Mouse (Mus musculus): Measurements from ENCODE around the gene Dzip1. TPM values are rescaled to one million over a fixed set of nuclear protein-coding genes. Genes with fewer than 3 reads are reported as not detected.

Gene Dzip1
- polyA plus RNA-seq, 1 experiment from 2014 or later = 28.5 TPM

DNA sequence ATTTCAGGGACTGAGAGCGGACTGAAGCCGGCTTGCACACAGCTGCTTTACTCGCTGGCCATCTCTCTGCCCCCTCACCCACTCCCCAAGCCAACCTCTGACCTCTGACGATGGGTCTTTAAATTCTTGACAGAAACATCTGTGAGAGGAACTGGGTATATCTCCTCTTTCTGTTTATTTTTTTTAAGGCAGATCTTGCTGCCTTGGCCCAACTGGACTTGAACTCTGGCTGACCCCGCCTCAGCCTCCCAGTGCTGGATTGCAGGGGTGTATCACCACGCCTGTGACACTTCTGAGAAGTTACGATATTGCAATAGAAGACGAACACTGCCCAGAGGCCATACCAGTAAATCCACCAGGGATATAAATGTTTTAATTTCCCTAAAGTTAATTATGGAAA is 15.4 kb downstream of the Dzip1 start:
- peak overlapping the region; percentile 32; the same call in 1 of the 2 replicates for H3K4me2 ChIP-seq
- peak; percentile 53; the same call in 1 of the 2 replicates for ATAC-seq (ENCODE audit: insufficient read depth)
- H3K27me3 ChIP-seq (ENCODE audit: insufficient read depth, low read length) = no peaks in the 10 kb centered on the region
- 38% methylated on average over 8 of the region's 8 CpGs for WGBS
- TF ChIP-seq CTCF (IDR thresholded peaks at IDR 0.05; ENCODE audit: low read depth) = no peak
- H3K9me3 ChIP-seq (ENCODE audit: low read depth, low read length) = no peaks in the 10 kb centered on the region
- no peak overlapping the region for H3K4me3 ChIP-seq (ENCODE audit: low read depth, low read length)
- no peak overlapping the region for H3K9ac ChIP-seq
- peaks cover 59% of the 10 kb centered on the region for H3K36me3 ChIP-seq (ENCODE audit: insufficient read depth)
- H3K4me1 ChIP-seq (ENCODE audit: insufficient read depth) = 0 out of 2 replicates have a peak, but pooled peaks cover 3% of the 10 kb centered on the region
- peak overlapping the region; percentile 4; the same call in 1 of the 2 replicates for H3K27ac ChIP-seq (ENCODE audit: low read depth)
- DNase-seq = peak; percentile 72

DNA sequence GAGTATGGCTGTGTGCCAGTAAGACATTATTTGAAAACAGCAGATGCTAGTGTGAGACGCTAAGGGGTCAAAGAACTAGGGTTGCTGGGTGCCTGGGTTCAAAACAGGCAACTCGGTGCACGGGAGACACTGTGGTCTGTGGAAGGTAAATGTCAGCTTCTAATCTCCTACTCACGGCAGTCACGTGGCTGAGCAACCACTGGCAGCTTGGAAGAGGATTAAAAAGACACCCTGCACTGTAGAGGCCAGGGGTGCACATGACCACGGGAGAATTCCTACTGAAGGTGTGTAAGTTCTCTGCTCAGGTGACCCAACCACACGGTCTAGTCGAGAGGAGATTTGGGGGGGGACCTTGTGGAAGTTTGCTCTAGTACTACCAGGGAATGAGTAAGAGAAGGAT is 17.7 kb downstream of the Dzip1 start:
- Histone ChIP-seq H3K9ac (no peak overlapping the region), H3K4me2 (no peak overlapping the region), H3K4me1 (ENCODE audit: insufficient read depth) (0 out of 2 replicates have a peak, but pooled peaks cover 3% of the 10 kb centered on the region), H3K4me3 (ENCODE audit: low read depth, low read length) (no peak overlapping the region), H3K27me3 (ENCODE audit: insufficient read depth, low read length) (no peaks in the 10 kb centered on the region), H3K27ac (ENCODE audit: low read depth) (no peak overlapping the region), H3K36me3 (ENCODE audit: insufficient read depth) (peaks cover 61% of the 10 kb centered on the region), H3K9me3 (ENCODE audit: low read depth, low read length) (no peaks in the 10 kb centered on the region)
- no peak for DNase-seq
- no peak for ATAC-seq (ENCODE audit: insufficient read depth)
- TF ChIP-seq CTCF (IDR thresholded peaks at IDR 0.05; ENCODE audit: low read depth) = no peak
- 61% methylated on average over 8 of the region's 8 CpGs for WGBS

DNA sequence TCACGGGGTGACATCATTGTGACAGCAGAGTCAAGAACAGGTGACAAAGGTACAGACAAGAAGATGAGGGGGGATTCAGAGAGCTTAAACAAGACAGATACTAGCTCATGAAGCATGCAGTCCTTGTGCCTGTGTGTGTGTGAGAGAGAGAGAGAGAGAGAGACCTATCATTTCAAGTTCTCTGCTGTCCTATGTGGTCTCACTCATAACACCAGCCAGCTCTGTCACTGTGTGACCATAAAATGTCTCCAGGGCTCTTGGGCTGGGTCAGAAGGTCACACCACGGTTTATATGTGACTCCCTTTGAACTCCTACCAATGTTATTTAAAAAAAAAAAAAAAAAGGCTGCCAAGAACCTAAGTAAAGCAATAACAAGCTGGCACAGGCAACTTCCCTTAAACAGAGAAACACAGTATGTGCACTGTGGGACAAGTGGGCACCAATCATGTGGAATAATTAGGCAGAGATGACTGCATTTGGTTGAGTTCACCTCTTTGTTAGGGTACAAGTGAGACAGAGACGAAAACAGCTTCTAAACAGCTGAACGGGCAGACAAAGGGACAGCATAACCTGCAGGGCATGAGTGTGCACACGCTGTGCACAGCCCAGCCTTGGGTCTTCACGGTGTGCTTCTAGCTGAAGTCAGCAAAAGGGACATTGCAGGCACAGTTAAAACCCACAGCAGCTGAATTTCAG is 21.2 kb downstream of the Dzip1 start:
- no peak overlapping the region for H3K9ac ChIP-seq
- ATAC-seq (ENCODE audit: insufficient read depth) = no peak
- no peaks in the 10 kb centered on the region for H3K4me1 ChIP-seq (ENCODE audit: insufficient read depth)
- WGBS = 48% methylated on average over 6 of the region's 6 CpGs
- TF ChIP-seq CTCF (IDR thresholded peaks at IDR 0.05; ENCODE audit: low read depth) = no peak
- H3K36me3 ChIP-seq (ENCODE audit: insufficient read depth) = peaks cover 78% of the 10 kb centered on the region
- no peaks in the 10 kb centered on the region for H3K27me3 ChIP-seq (ENCODE audit: insufficient read depth, low read length)
- no peaks in the 10 kb centered on the region for H3K9me3 ChIP-seq (ENCODE audit: low read depth, low read length)
- H3K4me3 ChIP-seq (ENCODE audit: low read depth, low read length) = no peak overlapping the region
- H3K4me2 ChIP-seq = no peak overlapping the region
- DNase-seq = no peak
- no peak overlapping the region for H3K27ac ChIP-seq (ENCODE audit: low read depth)

DNA sequence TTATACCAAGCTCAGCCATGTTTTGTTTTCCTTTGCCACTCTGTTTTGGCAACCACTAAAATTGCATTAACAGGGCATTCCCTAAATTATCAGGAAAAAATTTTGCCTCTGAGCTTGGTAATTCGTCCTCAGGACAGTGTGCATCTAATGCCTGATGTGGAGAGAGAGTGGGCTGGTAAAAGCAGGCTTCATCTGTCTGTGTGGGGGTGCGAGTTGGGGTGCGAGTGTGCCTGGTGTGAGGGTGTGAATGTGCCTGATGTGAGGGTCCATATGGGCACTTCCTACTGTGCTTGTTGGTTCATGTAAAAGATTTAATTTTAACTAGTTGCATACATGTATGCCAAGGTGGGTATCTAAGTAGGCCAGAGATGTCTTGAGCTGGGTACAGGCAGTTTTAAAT is 21.9 kb downstream of the Dzip1 start:
- no peak overlapping the region for H3K4me2 ChIP-seq
- no peaks in the 10 kb centered on the region for H3K4me1 ChIP-seq (ENCODE audit: insufficient read depth)
- no peaks in the 10 kb centered on the region for H3K27me3 ChIP-seq (ENCODE audit: insufficient read depth, low read length)
- WGBS = 80% methylated on average over 3 of the region's 3 CpGs
- H3K27ac ChIP-seq (ENCODE audit: low read depth) = no peak overlapping the region
- DNase-seq (no peak), ATAC-seq (ENCODE audit: insufficient read depth) (no peak)
- no peaks in the 10 kb centered on the region for H3K9me3 ChIP-seq (ENCODE audit: low read depth, low read length)
- H3K9ac ChIP-seq = no peak overlapping the region
- H3K4me3 ChIP-seq (ENCODE audit: low read depth, low read length) = no peak overlapping the region
- H3K36me3 ChIP-seq (ENCODE audit: insufficient read depth) = peaks cover 80% of the 10 kb centered on the region
- TF ChIP-seq CTCF (IDR thresholded peaks at IDR 0.05; ENCODE audit: low read depth) = no peak

DNA sequence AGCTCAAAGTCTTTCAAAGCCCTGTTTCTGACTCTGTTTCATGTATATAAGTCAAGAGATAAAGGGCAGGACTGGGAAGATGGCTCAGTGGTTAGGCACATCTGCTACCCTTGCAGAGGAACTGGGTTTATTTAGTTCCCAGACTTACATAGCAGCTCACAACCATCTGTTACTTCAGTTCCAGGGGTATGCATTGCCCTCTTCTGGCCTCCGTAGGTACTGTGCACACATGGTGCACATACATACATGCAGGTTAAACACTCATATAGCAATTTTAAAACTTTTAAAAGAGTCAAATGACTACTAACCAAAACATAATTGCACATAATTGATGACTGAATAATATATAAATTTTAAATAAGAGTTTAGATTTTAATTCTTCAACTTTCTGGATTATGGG is 24.3 kb downstream of the Dzip1 start:
- Histone ChIP-seq H3K9me3 (ENCODE audit: low read depth, low read length) (no peaks in the 10 kb centered on the region), H3K4me3 (ENCODE audit: low read depth, low read length) (no peak overlapping the region), H3K36me3 (ENCODE audit: insufficient read depth) (peaks cover 72% of the 10 kb centered on the region), H3K9ac (no peak overlapping the region), H3K27me3 (ENCODE audit: insufficient read depth, low read length) (no peaks in the 10 kb centered on the region), H3K4me1 (ENCODE audit: insufficient read depth) (no peaks in the 10 kb centered on the region), H3K27ac (ENCODE audit: low read depth) (no peak overlapping the region), H3K4me2 (no peak overlapping the region)
- ATAC-seq (ENCODE audit: insufficient read depth) (no peak), DNase-seq (no peak)
- TF ChIP-seq CTCF (IDR thresholded peaks at IDR 0.05; ENCODE audit: low read depth) = peak; percentile 35
- 100% methylated on average over 1 of the region's 1 CpGs for WGBS

- H3K4me3 ChIP-seq (ENCODE audit: low read depth, low read length) = no peak overlapping the region
- DNase-seq (no peak), ATAC-seq (ENCODE audit: insufficient read depth) (no peak)
- H3K27ac ChIP-seq (ENCODE audit: low read depth) = no peak overlapping the region
- H3K4me2 ChIP-seq = no peak overlapping the region
- no peaks in the 10 kb centered on the region for H3K4me1 ChIP-seq (ENCODE audit: insufficient read depth)
- peak; percentile 26; the same call in 1 of the 2 replicates for TF ChIP-seq CTCF (IDR thresholded peaks at IDR 0.05; ENCODE audit: low read depth)
- no peaks in the 10 kb centered on the region for H3K27me3 ChIP-seq (ENCODE audit: insufficient read depth, low read length)
- peaks cover 74% of the 10 kb centered on the region for H3K36me3 ChIP-seq (ENCODE audit: insufficient read depth)
- H3K9ac ChIP-seq = no peak overlapping the region
- 76% methylated on average over 11 of the region's 11 CpGs for WGBS
- H3K9me3 ChIP-seq (ENCODE audit: low read depth, low read length) = no peaks in the 10 kb centered on the region
Measured at GRCm38 (mm10) chr14:118899940-118900339, 25.3 kb downstream of the Dzip1 start.

- Histone ChIP-seq H3K9ac (no peak overlapping the region), H3K27me3 (ENCODE audit: insufficient read depth, low read length) (no peaks in the 10 kb centered on the region), H3K9me3 (ENCODE audit: low read depth, low read length) (no peaks in the 10 kb centered on the region), H3K4me3 (ENCODE audit: low read depth, low read length) (no peak overlapping the region), H3K36me3 (ENCODE audit: insufficient read depth) (peaks cover 72% of the 10 kb centered on the region), H3K4me1 (ENCODE audit: insufficient read depth) (no peaks in the 10 kb centered on the region), H3K27ac (ENCODE audit: low read depth) (no peak overlapping the region), H3K4me2 (no peak overlapping the region)
- DNase-seq (no peak), ATAC-seq (ENCODE audit: insufficient read depth) (no peak)
- TF ChIP-seq CTCF (IDR thresholded peaks at IDR 0.05; ENCODE audit: low read depth) = no peak
- 82% methylated on average over 10 of the region's 10 CpGs for WGBS
Measured at GRCm38 (mm10) chr14:118895655-118896054, 29.6 kb downstream of the Dzip1 start.
